Mouse (Mus musculus) limb, embryonic 15.5 days (tissue): ENCODE results near the gene Rgs16. TPM values are rescaled to one million over a fixed set of nuclear protein-coding genes. Genes with fewer than 3 reads are reported as not detected.

Experiments
- polyA plus RNA-seq: library from polyadenylated mRNA; unstranded; fragments of >200 nt; fragmentation: Nextera tagmentation; extraction: Ambion mirVana; gene quantifications from 2 replicates; pipeline ENCODE4 v1.2.1, GENCODE M21; 2015

The Rgs16 gene
- polyA plus RNA-seq, 1 experiment from 2014 or later, result 12.7 TPM

Other genes starting within 250 kb of the Rgs16 start
- 34.1 and 49.8 TPM in 2 replicates for gene Npl, start 190.3 kb upstream of the Rgs16 start, polyA plus RNA-seq
- gene Rgs8, start 87.3 kb upstream of the Rgs16 start, polyA plus RNA-seq, result 0.61 and 0.91 TPM in 2 replicates
- 10.2 and 10.6 TPM in 2 replicates for gene Rnasel, start 9.1 kb downstream of the Rgs16 start, polyA plus RNA-seq
- gene Rgsl1, start 103.8 kb downstream of the Rgs16 start, polyA plus RNA-seq, result 0.13 and 0.19 TPM in 2 replicates
- gene Teddm1b, start 134.0 kb downstream of the Rgs16 start, polyA plus RNA-seq, result 0.08 and 0.16 TPM in 2 replicates
- gene Teddm1a, start 151.4 kb downstream of the Rgs16 start, polyA plus RNA-seq, result not detected in 2 replicates
- gene Glul, start 159.6 kb downstream of the Rgs16 start, polyA plus RNA-seq, result 88.4 and 93.1 TPM in 2 replicates
- gene Teddm2, start 159.9 kb downstream of the Rgs16 start, polyA plus RNA-seq, result 0.35 and 0.78 TPM in 2 replicates